Mouse (Mus musculus): ENCODE data around the gene Lnx2. TPM values are rescaled to one million over a fixed set of nuclear protein-coding genes. Genes with fewer than 3 reads are reported as not detected.

Lnx2 gene
- polyA plus RNA-seq, 1 experiment from 2014 or later: 4.0 TPM

GRCm38 (mm10) chr5:147096586-147096985 lies 20.2 kb upstream of the Lnx2 start:
- H3K9me3 ChIP-seq: no peaks in the 10 kb centered on the region
- no peaks in the 10 kb centered on the region for H3K4me1 ChIP-seq
- H3K36me3 ChIP-seq (replicated peaks): no peaks in the 10 kb centered on the region
- no peak overlapping the region for H3K4me3 ChIP-seq
- no peak overlapping the region for H3K4me2 ChIP-seq
- no peak overlapping the region for H3K9ac ChIP-seq
- no peaks in the 10 kb centered on the region for H3K27me3 ChIP-seq (replicated peaks)
- 95% methylated on average over 4 of the region's 4 CpGs for WGBS
- no peak overlapping the region for H3K27ac ChIP-seq
- ATAC-seq (replicated peaks): no peak

- H3K9me3 ChIP-seq: no peaks in the 10 kb centered on the region
- no peak for ATAC-seq (replicated peaks)
- no peak overlapping the region for H3K4me3 ChIP-seq
- H3K36me3 ChIP-seq (replicated peaks): no peaks in the 10 kb centered on the region
- no peaks in the 10 kb centered on the region for H3K27me3 ChIP-seq (replicated peaks)
- H3K9ac ChIP-seq: no peak overlapping the region
- no peaks in the 10 kb centered on the region for H3K4me1 ChIP-seq
- no peak overlapping the region for H3K4me2 ChIP-seq
- WGBS: 95% methylated on average over 6 of the region's 6 CpGs
- H3K27ac ChIP-seq: no peak overlapping the region
Observed at GRCm38 (mm10) chr5:147094296-147094695, 17.9 kb upstream of the Lnx2 start.

- WGBS: 93% methylated on average over 7 of the region's 7 CpGs
- Histone ChIP-seq H3K9me3 (no peaks in the 10 kb centered on the region), H3K27me3 (replicated peaks) (no peaks in the 10 kb centered on the region), H3K9ac (no peak overlapping the region), H3K36me3 (replicated peaks) (no peaks in the 10 kb centered on the region), H3K4me3 (no peak overlapping the region), H3K4me2 (no peak overlapping the region), H3K27ac (no peak overlapping the region), H3K4me1 (no peaks in the 10 kb centered on the region)
- no peak for ATAC-seq (replicated peaks)
Observed at GRCm38 (mm10) chr5:147092448-147092847, 16.1 kb upstream of the Lnx2 start.

GRCm38 (mm10) chr5:147090256-147090963 lies 14.0 kb upstream of the Lnx2 start:
- H3K4me2 ChIP-seq: no peak overlapping the region
- H3K36me3 ChIP-seq (replicated peaks): no peaks in the 10 kb centered on the region
- H3K4me1 ChIP-seq: no peaks in the 10 kb centered on the region
- 85% methylated on average over 11 of the region's 11 CpGs for WGBS
- ATAC-seq (replicated peaks): no peak
- no peaks in the 10 kb centered on the region for H3K27me3 ChIP-seq (replicated peaks)
- H3K27ac ChIP-seq: no peak overlapping the region
- H3K9ac ChIP-seq: no peak overlapping the region
- H3K4me3 ChIP-seq: no peak overlapping the region
- H3K9me3 ChIP-seq: no peaks in the 10 kb centered on the region

GRCm38 (mm10) chr5:147089836-147090235 lies 13.4 kb upstream of the Lnx2 start:
- Histone ChIP-seq H3K4me2 (no peak overlapping the region), H3K27me3 (replicated peaks) (no peaks in the 10 kb centered on the region), H3K4me3 (no peak overlapping the region), H3K9ac (no peak overlapping the region), H3K27ac (no peak overlapping the region), H3K36me3 (replicated peaks) (no peaks in the 10 kb centered on the region), H3K9me3 (no peaks in the 10 kb centered on the region), H3K4me1 (no peaks in the 10 kb centered on the region)
- ATAC-seq (replicated peaks): no peak
- 72% methylated on average over 3 of the region's 3 CpGs for WGBS

GRCm38 (mm10) chr5:147086816-147087215 lies 10.4 kb upstream of the Lnx2 start:
- no peak overlapping the region for H3K4me3 ChIP-seq
- no peaks in the 10 kb centered on the region for H3K9me3 ChIP-seq
- H3K27ac ChIP-seq: no peak overlapping the region
- H3K27me3 ChIP-seq (replicated peaks): no peaks in the 10 kb centered on the region
- no peaks in the 10 kb centered on the region for H3K4me1 ChIP-seq
- H3K36me3 ChIP-seq (replicated peaks): no peaks in the 10 kb centered on the region
- no peak overlapping the region for H3K9ac ChIP-seq
- H3K4me2 ChIP-seq: no peak overlapping the region
- no peak for ATAC-seq (replicated peaks)
- WGBS: 94% methylated on average over 4 of the region's 4 CpGs

GRCm38 (mm10) chr5:147085201-147085894 lies 9.0 kb upstream of the Lnx2 start:
- H3K36me3 ChIP-seq (replicated peaks): no peaks in the 10 kb centered on the region
- WGBS: 82% methylated on average over 9 of the region's 9 CpGs
- no peaks in the 10 kb centered on the region for H3K9me3 ChIP-seq
- no peak overlapping the region for H3K4me3 ChIP-seq
- H3K27me3 ChIP-seq (replicated peaks): no peaks in the 10 kb centered on the region
- no peak overlapping the region for H3K27ac ChIP-seq
- H3K4me2 ChIP-seq: no peak overlapping the region
- H3K4me1 ChIP-seq: no peaks in the 10 kb centered on the region
- H3K9ac ChIP-seq: no peak overlapping the region
- no peak for ATAC-seq (replicated peaks)

- Histone ChIP-seq H3K9ac (peak overlapping the region; percentile 79), H3K9me3 (no peaks in the 10 kb centered on the region), H3K27me3 (replicated peaks) (no peaks in the 10 kb centered on the region), H3K4me3 (peak overlapping the region; percentile 70), H3K36me3 (replicated peaks) (no peaks in the 10 kb centered on the region), H3K4me1 (peaks cover 21% of the 10 kb centered on the region), H3K27ac (no peak overlapping the region), H3K4me2 (peak overlapping the region; percentile 94)
- ATAC-seq (replicated peaks): no peak
- WGBS: 57% methylated on average over 11 of the region's 11 CpGs
Observed at GRCm38 (mm10) chr5:147078110-147078900, 1.9 kb upstream of the Lnx2 start.

- Histone ChIP-seq H3K4me3 (peak overlapping the region; percentile 70), H3K4me1 (peaks cover 21% of the 10 kb centered on the region), H3K27ac (peak overlapping the region; percentile 86), H3K9ac (peak overlapping the region; percentile 79), H3K27me3 (replicated peaks) (no peaks in the 10 kb centered on the region), H3K4me2 (peak overlapping the region; percentile 94), H3K36me3 (replicated peaks) (no peaks in the 10 kb centered on the region), H3K9me3 (no peaks in the 10 kb centered on the region)
- WGBS: under 1% methylated on average over 57 of the region's 57 CpGs
- peak; percentile 76 for ATAC-seq (replicated peaks)
Observed at GRCm38 (mm10) chr5:147077305-147078034, 1.1 kb upstream of the Lnx2 start.

- H3K36me3 ChIP-seq (replicated peaks): no peaks in the 10 kb centered on the region
- no peaks in the 10 kb centered on the region for H3K27me3 ChIP-seq (replicated peaks)
- peak within 1 kb of the TSS; percentile 94 for H3K4me2 ChIP-seq
- H3K27ac ChIP-seq: peak within 1 kb of the TSS; percentile 86
- peak within 1 kb of the TSS; percentile 70 for H3K4me3 ChIP-seq
- H3K9ac ChIP-seq: peak within 1 kb of the TSS; percentile 79
- under 1% methylated on average over 17 of the region's 17 CpGs for WGBS
- H3K9me3 ChIP-seq: no peaks in the 10 kb centered on the region
- H3K4me1 ChIP-seq: peaks cover 21% of the 10 kb centered on the region
- ATAC-seq (replicated peaks): no peak
Observed at GRCm38 (mm10) chr5:147076799-147077165, 396 bp upstream of the Lnx2 start, which contains the start of gene Polr1d. Gene Polr1d (plus strand): TSS chr5:147077050.

- Histone ChIP-seq H3K36me3 (replicated peaks) (no peaks in the 10 kb centered on the region), H3K4me1 (peaks cover 21% of the 10 kb centered on the region), H3K9ac (peak overlapping the region; percentile 45), H3K4me3 (peak overlapping the region; percentile 70), H3K27ac (peak overlapping the region; percentile 86; the same call in 1 of the 2 replicates), H3K27me3 (replicated peaks) (no peaks in the 10 kb centered on the region), H3K9me3 (no peaks in the 10 kb centered on the region), H3K4me2 (peak overlapping the region; percentile 94)
- no peak for ATAC-seq (replicated peaks)
- WGBS: 18% methylated on average over 21 of the region's 21 CpGs
Observed at GRCm38 (mm10) chr5:147075103-147076025, 1.0 kb downstream of the Lnx2 start.
